Mouse (Mus musculus) myocyte (in vitro differentiated cells): Measurements from ENCODE around the gene Dlg1.

Experiments used
- CEBPB ChIP-seq: IDR thresholded peaks from 2 replicates; pipeline ENCODE4 v1.6.1; 2011; ENCODE audit warnings: mild to moderate bottlenecking, moderate library complexity; ENCODE audit not compliant: poor library complexity, insufficient read depth, severe bottlenecking
- E2F4 ChIP-seq: IDR thresholded peaks from one replicate; pipeline ENCODE4 v1.6.1; 2011; ENCODE audit warnings: mild to moderate bottlenecking, control low read depth, moderate library complexity; ENCODE audit not compliant: insufficient read depth
- MAX ChIP-seq: IDR thresholded peaks from one replicate; pipeline ENCODE4 v1.6.1; 2011; ENCODE audit warnings: low read depth, mild to moderate bottlenecking, control low read depth
- MYOD1 ChIP-seq, 3 experiments: IDR thresholded peaks; one replicate each; pipeline ENCODE4 v1.6.1; 2011; ENCODE audit warnings: control low read depth in 2 of 3, low read depth in 2 of 3, mild to moderate bottlenecking in 2 of 3, moderate library complexity in 1 of 3; ENCODE audit not compliant: insufficient read length in 2 of 3, control insufficient read depth in 1 of 3
- MYOG ChIP-seq, 3 experiments: IDR thresholded peaks; one replicate each; pipeline ENCODE4 v1.6.1; 2011; ENCODE audit warnings: control low read depth in 2 of 3, low read depth in 2 of 3, mild to moderate bottlenecking in 2 of 3; ENCODE audit not compliant: insufficient read length in 2 of 3, control insufficient read depth in 1 of 3, insufficient read depth in 1 of 3
- POLR2A ChIP-seq: IDR thresholded peaks from one replicate; pipeline ENCODE4 v1.6.1; 2011; ENCODE audit warnings: low read depth, mild to moderate bottlenecking, control low read depth, moderate library complexity; ENCODE audit not compliant: insufficient read length
- POLR2AphosphoS2 ChIP-seq: IDR thresholded peaks from one replicate; pipeline ENCODE4 v1.6.1; 2011; ENCODE audit warnings: low read depth, control low read depth; ENCODE audit not compliant: insufficient read length
- REST ChIP-seq: IDR thresholded peaks from one replicate; pipeline ENCODE4 v1.6.1; 2011; ENCODE audit warnings: mild to moderate bottlenecking, control low read depth, moderate library complexity; ENCODE audit not compliant: insufficient read depth, insufficient read length
- SRF ChIP-seq: IDR thresholded peaks from one replicate; pipeline ENCODE4 v1.6.1; 2011; ENCODE audit warnings: low read depth; ENCODE audit not compliant: control insufficient read depth, insufficient read length
- TCF12 ChIP-seq: IDR thresholded peaks from one replicate; pipeline ENCODE4 v1.6.1; 2011; ENCODE audit warnings: mild to moderate bottlenecking, control low read depth; ENCODE audit not compliant: poor library complexity, insufficient read depth, severe bottlenecking
- TCF3 ChIP-seq: IDR thresholded peaks from one replicate; pipeline ENCODE4 v1.6.1; 2011; ENCODE audit warnings: low read depth, control low read depth; ENCODE audit not compliant: insufficient read length
- USF1 ChIP-seq: IDR thresholded peaks from one replicate; pipeline ENCODE4 v1.6.1; 2011; ENCODE audit warnings: low read depth, mild to moderate bottlenecking, control low read depth, moderate library complexity

DNA sequence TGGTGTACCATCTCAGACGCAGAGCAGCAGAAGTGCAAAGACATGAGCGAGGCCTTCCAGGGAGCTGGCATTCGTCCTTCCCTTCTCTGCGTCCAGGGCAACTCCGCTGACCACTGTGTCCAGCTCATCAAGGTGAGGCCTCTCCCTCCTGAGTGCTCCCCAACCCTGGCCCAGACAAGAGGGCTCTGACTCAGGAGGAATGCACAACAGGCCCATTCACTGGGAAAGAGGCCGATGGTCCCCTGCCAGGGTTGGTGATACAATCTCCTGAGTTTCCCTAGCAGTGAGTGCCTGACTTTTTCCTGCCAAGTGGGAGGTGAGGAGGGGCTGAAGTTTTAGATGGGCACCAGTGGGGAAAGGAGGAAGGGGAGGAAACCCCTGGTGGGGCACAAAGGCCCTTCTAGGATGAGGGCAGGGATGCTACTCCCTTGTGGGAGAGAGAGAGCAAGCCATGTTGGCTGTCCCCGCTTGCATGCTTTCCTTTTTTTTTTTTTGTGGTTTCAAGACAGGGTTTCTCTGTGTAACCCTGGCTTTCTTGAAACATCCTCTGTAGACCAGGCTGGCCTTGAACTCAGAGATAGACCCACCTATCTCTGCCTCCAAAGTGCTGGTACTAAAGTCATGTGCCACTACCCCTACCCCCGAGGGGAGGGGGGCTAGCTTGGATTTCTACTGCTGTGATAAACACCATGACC lies 217.1 kb downstream of the Dlg1 start:
- no peak for TF ChIP-seq CEBPB
- TF ChIP-seq POLR2A = no peak
- no peak for TF ChIP-seq MAX
- no peak for TF ChIP-seq POLR2AphosphoS2
- no peak for TF ChIP-seq USF1
- TF ChIP-seq TCF12 = no peak
- no peak for TF ChIP-seq MYOD1 (IDR thresholded peaks at IDR 0.05; ENCODE audit: control insufficient read depth in 1 of 3, insufficient read length in 2 of 3, low read depth in 2 of 3)
- TF ChIP-seq E2F4 = no peak
- no peak for TF ChIP-seq SRF
- TF ChIP-seq REST = no peak
- no peak for TF ChIP-seq MYOG (IDR thresholded peaks at IDR 0.05; ENCODE audit: control insufficient read depth in 1 of 3, insufficient read depth in 1 of 3, insufficient read length in 2 of 3, low read depth in 2 of 3)
- no peak for TF ChIP-seq TCF3
